Comparison of ENCODE assay signal across 19 mouse cellular contexts in the genomic region with DNA sequence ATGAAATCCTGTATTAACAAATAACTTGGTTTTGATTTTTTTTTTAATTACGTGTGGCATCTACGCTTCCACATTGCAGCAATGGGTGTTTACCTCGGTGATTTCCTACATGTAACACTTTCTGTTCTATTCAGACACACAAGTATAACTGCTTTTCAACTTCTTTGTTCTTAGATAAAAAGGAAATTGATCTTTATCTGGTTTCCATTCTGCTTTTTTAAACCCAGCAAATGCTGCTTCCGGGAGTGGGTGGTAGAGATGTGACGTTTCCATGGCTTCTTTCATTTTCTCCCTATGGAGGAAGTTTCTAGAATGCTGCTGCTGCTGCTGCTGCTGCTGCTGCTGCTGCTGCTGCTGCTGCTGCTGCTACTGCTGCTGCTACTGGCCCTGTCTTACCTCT.
A peak's percentile ranks its signal among the peaks of the same experiment; 100 is the strongest.
DNase-seq lines count a peak whose midpoint lies in the region; TF ChIP-seq lines count a peak whose summit lies in the region.
"Had no signal": no experiment of that assay in that cellular context is flagged by ENCODE, and none has a peak within 500 bp of the region (broad histone marks: within the 10 kb centered on the region; RNA-seq: fewer than 3 reads in every experiment).

No protein-coding gene starts in this region.

- no peaks in the 10 kb centered on the region for H3K4me1 ChIP-seq in kidney, adult 2 months (ENCODE audit: control insufficient read depth, insufficient read depth, low read length)
- H3K4me1 ChIP-seq in spleen, adult 2 months (ENCODE audit: control insufficient read depth, insufficient read depth, insufficient read length): peaks cover 2% of the 10 kb centered on the region; the same call in 1 of the 2 replicates
- H3K4me1 ChIP-seq: liver, embryonic 12.5 days had no signal

- peak overlapping the region; percentile 45 for H3K4me2 ChIP-seq in myocyte (ENCODE audit: low read depth)
- H3K4me2 ChIP-seq: forebrain, embryonic 12.5 days; kidney, embryonic 15.5 days; liver, embryonic 12.5 days; midbrain, embryonic 13.5 days; stomach, embryonic 15.5 days had no signal

- no peaks in the 10 kb centered on the region for H3K36me3 ChIP-seq in kidney, adult 2 months (ENCODE audit: control insufficient read depth, insufficient read depth, low read length)
- no peaks in the 10 kb centered on the region for H3K36me3 ChIP-seq in spleen, adult 2 months (ENCODE audit: control insufficient read depth, insufficient read depth, low read length)
- H3K36me3 ChIP-seq in myocyte (ENCODE audit: control insufficient read depth, insufficient read depth): no peaks in the 10 kb centered on the region
- H3K36me3 ChIP-seq: kidney, embryonic 15.5 days; liver, embryonic 12.5 days; stomach, embryonic 15.5 days had no signal

- no peak for TF ChIP-seq CTCF in kidney, adult 2 months (conservative IDR thresholded peaks at IDR 0.05; ENCODE audit: insufficient read depth, insufficient read length, low read depth, low read length)
- no peak for TF ChIP-seq CTCF in spleen, adult 2 months (IDR thresholded peaks at IDR 0.05; ENCODE audit: extremely low read depth, insufficient read depth, insufficient read length, insufficient replicate concordance)

- no peak overlapping the region for H3K27ac ChIP-seq in kidney, adult 2 months (ENCODE audit: insufficient read depth, low read depth, low read length)
- peak overlapping the region; percentile 54 for H3K27ac ChIP-seq in spleen, adult 2 months (ENCODE audit: insufficient read depth, low read length)
- H3K27ac ChIP-seq: forebrain, embryonic 12.5 days; kidney, embryonic 15.5 days; liver, embryonic 12.5 days; midbrain, embryonic 13.5 days; stomach, embryonic 15.5 days had no signal

- TF ChIP-seq POLR2A in kidney, adult 2 months (IDR thresholded peaks at IDR 0.05; ENCODE audit: low read depth, low read length): no peak
- no peak for TF ChIP-seq POLR2A in spleen, adult 2 months (IDR thresholded peaks at IDR 0.05; ENCODE audit: low read depth, low read length)
- TF ChIP-seq POLR2A in myocyte (IDR thresholded peaks at IDR 0.05; ENCODE audit: insufficient read length, low read depth): no peak

- no peak overlapping the region for H3ac ChIP-seq in myocyte (ENCODE audit: control insufficient read depth, insufficient read length)

- no peaks in the 10 kb centered on the region for H3K27me3 ChIP-seq in kidney, adult 2 months (replicated peaks; ENCODE audit: control insufficient read depth, insufficient read depth, low read length)
- no peaks in the 10 kb centered on the region for H3K27me3 ChIP-seq in spleen, adult 2 months (ENCODE audit: control insufficient read depth, insufficient read depth, low read length)
- H3K27me3 ChIP-seq in myocyte (ENCODE audit: control insufficient read depth, insufficient read depth, insufficient read length): no peaks in the 10 kb centered on the region
- H3K27me3 ChIP-seq: forebrain, embryonic 12.5 days; kidney, embryonic 15.5 days; liver, embryonic 12.5 days; midbrain, embryonic 13.5 days; stomach, embryonic 15.5 days had no signal

- no peaks in the 10 kb centered on the region for H3K79me2 ChIP-seq in myocyte (ENCODE audit: control insufficient read depth, insufficient read depth)

- peak; percentile 29 for DNase-seq in kidney, adult 2 months
- DNase-seq in kidney, adult 11 months: no peak
- DNase-seq in spleen, adult 2 months (ENCODE audit: low read depth in 1 of 2, low spot score in 2 of 2): peak in 1 of 2 experiments; percentile 49
- DNase-seq in spleen, postnatal 4 days (ENCODE audit: low spot score in 2 of 2): no peak
- DNase-seq in thymus, postnatal 36 days: peak; percentile 32 to 57
- no peak for DNase-seq in frontal cortex, postnatal 14 days (ENCODE audit: low spot score in 2 of 2)
- DNase-seq in ovary, postnatal 14 days (ENCODE audit: low spot score): no peak
- DNase-seq: adrenal gland, adult 2 months; cerebellum, adult 2 months; embryo, embryonic 11 days; heart, postnatal 10 days; left cerebral cortex, postnatal 4 days; right cerebral cortex, postnatal 14 days had no signal

- 67% methylated on average over 5 of the region's 5 CpGs for WGBS in kidney, adult 2 months
- WGBS in spleen, adult 2 months: 25% methylated on average over 5 of the region's 5 CpGs

- H3K4me3 ChIP-seq in kidney, adult 2 months (ENCODE audit: insufficient read depth, low read depth, low read length): no peak overlapping the region
- H3K4me3 ChIP-seq in spleen, adult 2 months (ENCODE audit: extremely low read depth, insufficient read depth, insufficient read length): no peak overlapping the region
- H3K4me3 ChIP-seq in myocyte: no peak overlapping the region
- H3K4me3 ChIP-seq: forebrain, embryonic 12.5 days; kidney, embryonic 15.5 days; liver, embryonic 12.5 days; midbrain, embryonic 13.5 days; stomach, embryonic 15.5 days had no signal

TF ChIP-seq in myocyte, 11 proteins besides CTCF, POLR2A, EP300 and RAD21:
- TF ChIP-seq SRF (IDR thresholded peaks at IDR 0.05; ENCODE audit: control insufficient read depth, insufficient read length, low read depth): no peak
- no peak for TF ChIP-seq MYOG (IDR thresholded peaks at IDR 0.05; ENCODE audit: control insufficient read depth in 1 of 3, insufficient read depth in 1 of 3, insufficient read length in 2 of 3, low read depth in 2 of 3)
- TF ChIP-seq TCF3 (IDR thresholded peaks at IDR 0.05; ENCODE audit: insufficient read length, low read depth): no peak
- TF ChIP-seq POLR2AphosphoS2 (IDR thresholded peaks at IDR 0.05; ENCODE audit: insufficient read length, low read depth): no peak
- no peak for TF ChIP-seq CEBPB (IDR thresholded peaks at IDR 0.05; ENCODE audit: insufficient read depth, poor library complexity, severe bottlenecking)
- TF ChIP-seq TCF12 (IDR thresholded peaks at IDR 0.05; ENCODE audit: insufficient read depth, poor library complexity, severe bottlenecking): no peak
- no peak for TF ChIP-seq MAX (IDR thresholded peaks at IDR 0.05; ENCODE audit: low read depth)
- TF ChIP-seq E2F4 (IDR thresholded peaks at IDR 0.05; ENCODE audit: insufficient read depth): no peak
- no peak for TF ChIP-seq USF1 (IDR thresholded peaks at IDR 0.05; ENCODE audit: low read depth)
- TF ChIP-seq MYOD1 (IDR thresholded peaks at IDR 0.05; ENCODE audit: control insufficient read depth in 1 of 3, insufficient read length in 2 of 3, low read depth in 2 of 3): no peak

Comparison
In these comparisons a context has a peak if more than half of its experiments do, and no peak if none do; other contexts are left out.
1. DNase-seq: peak in kidney, adult 2 months (single experiment) and thymus, postnatal 36 days (2 of 2); none in kidney, adult 11 months (single experiment), spleen, postnatal 4 days (0 of 2), frontal cortex, postnatal 14 days (0 of 2) and ovary, postnatal 14 days (single experiment).